Mouse (Mus musculus) induced T-regulatory cell, adult 2 months (primary cell): ENCODE measurements at regions not wholly inside any gene's neighbourhood (a gene's known extent, or its start where the extent isn't known, plus 50 kb on each side); places are given as distances from the start of the nearest gene placed in this dataset.
"Not testable (repeated sequence)": the region's sequence is repeated elsewhere in the genome, so short reads cannot be mapped to it uniquely, and the experiment has no call there.

Experiments
- DNase-seq: peaks from one replicate; pipeline ENCODE4 v3.0.0-alpha.2; 2012; ENCODE audit warnings: low read depth

DNA sequence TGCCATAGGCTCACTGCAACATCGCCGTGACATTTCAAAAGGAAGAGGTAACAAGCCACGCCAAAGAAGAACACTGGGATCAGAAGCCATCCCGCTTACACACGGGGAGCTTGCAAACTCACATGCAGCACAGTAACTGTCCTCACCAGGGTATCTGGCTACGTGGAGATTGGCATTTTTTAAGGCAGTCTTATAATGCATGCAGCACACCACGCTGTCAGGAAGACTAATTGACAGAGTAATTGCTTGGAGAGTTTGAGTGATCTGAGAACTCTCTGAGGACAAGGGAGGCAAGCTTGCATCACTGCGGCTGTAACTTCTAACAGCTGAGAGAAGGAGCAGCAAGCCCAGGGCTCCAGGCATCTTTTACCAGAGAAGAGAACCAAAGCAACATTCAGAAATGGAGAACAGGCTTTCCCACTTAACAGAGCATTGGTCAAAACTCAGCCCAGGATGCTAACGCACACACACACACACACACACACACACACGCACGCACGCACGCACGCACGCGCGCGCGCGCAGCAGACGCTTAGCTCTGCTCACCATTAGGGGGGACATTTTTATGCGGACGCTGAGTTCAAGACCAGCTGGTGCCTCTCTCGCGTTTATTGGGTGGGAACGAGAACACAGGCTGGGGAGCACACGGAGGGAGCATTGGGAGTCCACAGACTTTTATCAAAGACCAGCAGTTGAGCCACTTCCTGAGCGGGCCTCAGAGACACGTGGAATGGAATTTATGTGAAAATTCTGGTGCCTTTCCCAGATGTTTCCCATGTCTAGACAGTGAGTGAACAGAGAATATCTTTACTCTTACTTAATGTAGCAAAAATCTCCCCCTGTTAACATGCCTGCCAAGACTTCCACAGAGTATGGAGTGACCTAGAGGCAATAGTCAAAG lies 66.6 kb downstream of the 1700129C05Rik start:
- no peak for DNase-seq

DNA sequence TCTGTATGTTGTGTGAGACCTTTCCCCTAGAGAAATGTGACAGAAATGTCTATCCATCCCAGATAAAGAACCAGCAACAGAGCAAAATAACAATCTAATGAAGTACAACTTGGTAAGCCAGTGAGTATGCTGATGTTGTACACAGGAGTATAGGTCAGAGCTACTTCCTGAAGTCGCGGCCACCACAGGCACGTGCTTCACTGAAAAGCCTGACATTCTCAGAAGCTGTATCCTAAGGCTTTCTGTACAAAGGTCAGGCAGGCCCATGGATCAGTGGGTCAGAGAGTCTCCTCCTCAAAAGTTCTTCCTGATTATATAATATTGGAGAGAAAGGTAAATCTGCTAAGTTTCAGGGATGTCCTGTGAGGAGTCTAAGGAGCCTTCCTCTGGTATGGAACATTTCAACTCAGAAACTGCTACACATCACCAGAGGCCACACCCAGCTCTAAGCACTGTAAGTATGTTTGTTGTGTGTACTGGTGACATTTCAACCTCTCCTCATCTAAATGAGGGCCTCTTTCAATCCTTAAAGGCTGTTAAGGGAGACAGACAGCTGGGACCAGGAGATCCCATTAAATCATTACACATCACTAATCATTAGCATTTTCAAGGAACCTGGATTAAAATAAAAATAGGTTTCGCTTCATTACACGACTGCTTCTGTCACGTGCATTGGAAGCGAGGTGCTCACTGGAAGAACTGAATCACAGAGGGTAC lies 70.2 kb downstream of the 1700129C05Rik start:
- DNase-seq = no peak

DNA sequence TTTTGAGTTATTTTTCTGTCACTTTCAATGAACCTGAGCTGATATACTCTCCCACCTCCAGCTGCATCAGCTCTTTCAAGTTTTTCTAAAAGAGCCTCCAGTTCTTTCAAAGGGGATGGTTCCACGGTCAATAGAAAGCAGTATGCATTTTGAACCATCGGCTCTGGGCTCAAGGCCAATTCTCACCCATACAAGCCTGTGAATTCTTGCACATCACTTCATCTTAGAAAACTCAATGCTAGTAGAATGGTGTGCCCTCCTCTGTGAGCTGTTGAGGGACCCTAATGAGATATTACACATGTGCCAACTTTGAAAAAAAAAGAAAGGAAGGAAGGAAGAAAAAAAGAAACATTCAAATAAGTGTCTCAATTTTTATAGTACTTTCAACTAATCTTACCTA lies 72.6 kb downstream of the 1700129C05Rik start:
- DNase-seq = no peak

DNA sequence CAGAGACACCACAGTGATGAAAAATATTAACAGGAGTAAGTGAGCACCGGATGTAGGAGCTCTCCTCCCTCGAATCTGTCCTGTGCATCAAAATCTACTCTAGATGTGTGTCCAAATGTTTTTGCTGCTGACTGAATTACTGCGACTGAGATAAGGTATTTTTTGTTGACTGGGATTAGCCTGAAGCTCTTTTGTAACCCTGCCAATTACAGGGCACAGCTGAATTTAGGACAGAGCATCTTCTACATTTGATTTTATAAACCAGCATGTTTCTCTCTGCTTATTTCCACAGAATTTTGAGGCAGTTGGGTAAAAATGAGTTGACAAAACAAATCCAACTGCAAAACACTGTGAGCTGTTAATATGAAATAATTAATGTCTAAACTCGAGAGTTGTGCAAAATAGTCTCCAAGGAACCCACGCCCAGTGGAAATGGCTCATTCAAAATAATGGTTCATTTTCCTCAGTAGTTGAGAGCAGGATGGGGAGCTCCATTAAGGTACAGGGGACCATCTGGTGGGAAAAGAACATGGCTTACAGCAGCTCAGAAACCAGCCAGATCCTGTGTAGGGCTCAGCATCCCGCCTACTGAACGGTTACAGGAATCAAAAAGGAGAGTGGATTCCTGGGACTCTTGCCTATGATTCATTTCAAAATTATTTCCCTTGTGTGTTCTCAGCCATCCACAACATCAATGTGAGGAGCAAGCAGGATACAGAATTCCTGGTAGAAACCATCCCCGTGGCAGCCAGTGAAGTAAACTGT lies 76.1 kb downstream of the 1700129C05Rik start:
- DNase-seq = no peak

DNA sequence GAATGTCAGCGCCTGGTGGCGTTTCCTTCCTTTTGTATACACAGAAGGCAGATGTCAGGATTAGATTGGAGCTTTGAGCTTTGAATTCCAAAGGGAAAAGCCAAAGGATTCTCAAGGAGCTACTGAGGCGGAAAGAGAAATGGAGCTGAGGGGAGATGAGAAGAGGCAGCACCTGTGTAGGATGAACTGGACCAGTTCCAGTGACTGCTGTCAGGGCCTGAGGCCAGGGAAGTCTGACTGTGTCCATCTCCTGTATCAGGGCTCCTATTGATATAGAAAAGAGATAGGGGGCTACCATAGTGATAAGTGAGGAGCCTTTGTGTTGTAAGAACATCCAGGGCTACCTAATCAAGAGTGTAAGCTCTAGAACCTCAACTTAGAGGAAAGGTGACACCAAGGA lies 79.5 kb downstream of the 1700129C05Rik start:
- no peak for DNase-seq

DNA sequence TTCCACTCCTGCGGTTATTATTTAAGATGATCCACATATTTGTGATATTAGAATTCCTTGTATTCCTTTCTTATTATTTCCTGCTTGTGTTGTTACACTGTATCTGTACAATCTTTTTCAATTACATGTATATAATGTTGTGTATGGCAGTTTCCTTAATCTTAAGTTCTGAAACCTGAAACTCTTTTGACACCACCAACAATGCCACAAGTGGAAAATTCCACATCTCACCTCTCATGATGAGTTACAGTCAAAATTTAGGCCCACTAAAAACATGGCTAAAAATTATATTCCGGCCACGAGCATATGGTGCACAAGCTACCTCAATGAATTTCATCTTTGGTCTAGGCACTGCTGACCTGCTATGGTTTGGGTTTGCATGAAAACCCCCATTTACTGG lies 85.9 kb downstream of the 1700129C05Rik start:
- no peak for DNase-seq

DNA sequence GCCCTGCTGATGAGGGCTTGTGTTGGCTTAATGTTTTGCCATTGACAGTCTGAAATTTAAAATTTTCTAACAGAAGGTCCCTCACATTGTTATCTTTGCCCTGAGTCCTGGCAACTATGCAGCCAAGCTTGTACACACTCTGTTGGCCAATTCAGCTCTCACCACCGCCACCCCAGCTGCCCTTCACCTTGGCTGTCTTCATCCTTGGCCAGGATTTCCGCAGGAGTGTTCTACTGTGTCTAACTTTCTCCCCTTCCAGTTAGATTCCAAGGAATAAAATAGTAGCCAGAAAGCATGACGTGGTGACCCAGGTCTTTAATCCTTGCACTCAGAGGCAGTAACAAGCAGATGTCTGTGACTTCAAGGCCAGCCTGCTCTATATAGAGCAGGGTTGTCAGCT lies 87.4 kb downstream of the 1700129C05Rik start:
- DNase-seq = no peak

DNA sequence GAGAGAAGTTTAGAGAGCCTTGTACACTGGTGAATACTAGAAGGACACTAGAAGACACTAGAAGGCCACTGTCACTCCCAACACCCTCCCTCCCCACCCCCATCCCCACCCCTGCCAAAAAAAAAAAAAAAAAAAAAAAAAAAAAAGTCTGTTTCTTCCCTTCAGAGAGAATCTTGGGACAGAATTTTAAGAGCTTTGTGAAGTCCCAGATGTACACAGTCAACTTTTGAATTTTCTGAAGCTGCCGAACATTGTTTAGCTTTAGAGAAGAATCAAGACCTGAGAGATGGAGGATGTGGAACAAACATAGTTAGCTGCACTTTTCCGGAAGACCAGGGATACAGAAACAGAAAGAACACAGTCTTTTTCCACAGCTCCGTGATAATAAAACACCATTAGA lies 90.3 kb downstream of the 1700129C05Rik start:
- DNase-seq = no peak

DNA sequence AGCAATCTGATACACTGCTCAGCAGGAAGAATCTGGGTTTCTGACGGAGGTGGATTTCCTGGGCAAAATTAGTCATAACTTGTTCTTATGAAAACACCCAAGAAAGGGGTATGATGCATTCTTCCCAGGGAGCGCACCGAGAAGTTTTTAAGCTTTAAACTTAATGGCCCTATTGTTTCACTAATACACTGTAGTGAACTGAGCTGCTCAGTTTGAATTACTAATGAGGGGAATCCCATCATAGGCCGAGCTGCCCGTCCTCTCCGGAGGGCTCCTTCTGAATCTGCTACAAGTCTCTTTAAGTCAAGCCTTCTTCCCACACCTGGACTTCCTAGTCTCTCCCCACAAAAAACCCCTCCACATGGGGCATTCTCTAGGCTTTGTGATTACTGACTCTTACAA lies 91.2 kb downstream of the 1700129C05Rik start:
- DNase-seq = peak; percentile 25

DNA sequence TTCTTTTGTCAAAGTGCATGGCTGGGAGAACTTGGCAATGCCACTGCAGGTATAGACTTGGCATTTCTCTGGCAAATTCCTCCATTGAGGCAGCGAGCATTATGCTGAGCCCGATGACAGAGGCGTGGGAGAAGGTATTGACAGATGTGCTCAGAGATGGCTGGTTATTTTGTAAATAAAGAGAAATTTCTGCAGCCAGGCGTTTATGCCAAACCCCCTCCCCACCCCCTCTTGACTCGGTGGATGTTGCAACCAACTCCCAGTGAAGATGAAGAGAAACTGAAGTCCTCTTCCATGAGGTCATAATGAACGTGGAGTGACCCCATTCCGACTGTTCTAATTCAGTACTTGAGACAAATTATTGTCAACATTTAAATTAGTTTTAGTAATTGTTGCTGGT lies 97.0 kb downstream of the 1700129C05Rik start:
- DNase-seq = no peak

DNA sequence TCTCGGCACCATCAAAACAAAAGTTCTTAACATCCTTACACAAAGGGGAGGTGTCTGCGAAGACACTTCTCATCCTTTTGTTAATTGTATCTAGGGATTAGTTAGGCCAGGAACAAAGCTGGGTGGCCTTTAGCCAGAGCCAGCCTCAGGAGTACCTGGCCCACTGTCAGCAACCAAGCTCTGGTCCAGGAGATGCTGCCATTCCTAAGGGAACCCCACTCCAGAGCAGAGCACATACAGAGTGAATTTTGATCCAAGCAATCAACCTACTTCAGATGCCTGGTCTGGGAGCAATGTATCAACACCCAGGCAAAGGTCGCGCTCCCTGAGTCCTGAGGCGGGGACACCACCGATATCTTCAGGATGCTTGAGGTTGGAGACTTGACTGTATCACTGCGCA lies 97.5 kb downstream of the 1700129C05Rik start:
- no peak for DNase-seq

DNA sequence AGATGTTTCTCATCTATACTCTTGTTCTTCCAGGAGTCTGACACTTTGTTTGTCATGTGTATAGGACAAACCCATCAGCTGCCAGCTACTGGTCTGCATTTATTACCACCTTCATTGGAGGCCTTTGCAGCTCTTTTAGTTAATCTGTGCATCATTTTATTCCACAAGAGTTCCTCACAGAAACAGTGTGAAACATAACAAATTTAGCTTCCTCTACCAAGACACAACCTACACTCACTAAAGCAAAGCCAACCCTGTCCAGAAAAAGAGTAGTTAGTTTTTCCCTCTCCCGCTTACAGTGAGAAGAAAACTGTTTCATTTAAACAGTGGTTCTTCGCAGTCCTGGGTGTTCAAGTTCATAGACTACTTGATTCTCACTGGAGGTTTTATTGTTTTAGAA lies 100.5 kb downstream of the 1700129C05Rik start:
- DNase-seq = no peak

DNA sequence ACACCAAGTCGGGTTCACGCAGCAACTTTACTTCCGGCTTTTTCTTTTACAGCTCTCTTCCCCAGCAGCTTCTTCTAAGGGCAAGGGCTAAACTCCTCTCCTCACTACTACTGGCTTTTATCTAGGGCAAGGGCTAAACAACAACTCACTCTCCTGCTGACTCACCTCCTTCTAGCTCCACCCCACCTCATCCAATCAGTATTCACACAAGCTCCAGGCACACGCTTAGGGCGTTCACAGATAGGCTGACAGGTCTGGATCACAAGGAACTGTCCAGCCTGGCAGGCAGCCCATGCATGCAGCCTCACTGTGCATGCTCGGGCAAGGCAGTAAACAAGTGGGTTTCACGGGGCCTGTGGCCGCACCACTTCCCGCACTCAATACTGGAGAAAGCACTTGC lies 116.9 kb downstream of the 1700129C05Rik start:
- not testable (repeated sequence) for DNase-seq

DNA sequence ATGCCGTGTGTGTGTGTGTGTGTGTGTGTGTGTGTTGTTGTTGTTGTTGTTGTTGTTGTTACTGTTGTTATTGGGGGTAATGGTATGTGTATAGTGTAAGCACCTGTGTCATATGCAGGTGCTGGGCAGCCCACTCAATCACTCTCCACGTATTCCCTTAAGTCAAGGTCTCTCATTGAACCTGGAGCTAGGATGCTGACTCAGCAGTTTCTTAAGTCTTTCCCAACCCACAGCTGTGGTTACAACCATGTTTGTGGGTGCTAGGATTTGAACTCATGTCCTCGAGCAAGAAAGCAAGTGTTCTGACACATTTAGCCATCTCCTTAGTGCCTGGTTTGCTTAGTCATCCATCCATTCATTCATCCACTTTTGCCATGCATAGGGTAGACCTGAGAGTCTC lies 133.2 kb downstream of the 1700129C05Rik start:
- peak; percentile 0 for DNase-seq

DNA sequence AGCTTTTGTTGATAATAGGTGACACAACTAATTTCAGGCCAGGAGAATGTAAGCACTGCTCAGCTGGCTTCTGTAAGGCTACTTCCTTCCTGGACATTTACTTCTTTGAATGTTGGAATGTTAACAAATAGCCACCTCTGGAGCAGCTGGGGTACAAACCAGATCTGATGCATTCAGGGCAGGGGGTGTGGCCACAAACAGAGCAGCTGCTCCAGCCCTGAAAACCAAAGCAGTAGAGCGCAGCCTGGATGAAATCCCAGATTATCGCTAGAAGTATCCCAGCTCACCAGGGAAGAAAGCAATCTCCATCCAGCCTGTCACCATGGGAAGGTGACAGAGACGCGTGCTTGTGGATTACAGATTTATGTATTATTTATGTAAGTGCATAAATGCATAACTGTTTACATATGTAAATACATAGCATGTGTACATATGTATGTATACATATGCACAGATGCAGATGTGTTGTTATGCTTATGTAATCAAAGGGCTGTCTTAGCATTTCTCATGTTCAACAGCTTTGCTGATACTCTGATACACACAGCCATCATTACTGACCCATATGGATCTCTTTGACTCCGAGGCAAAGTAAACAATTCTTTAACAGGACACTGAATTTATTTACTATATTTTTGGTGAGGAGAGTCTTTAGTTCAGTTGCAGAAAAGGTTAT lies 143.5 kb downstream of the 1700129C05Rik start:
- no peak for DNase-seq

DNA sequence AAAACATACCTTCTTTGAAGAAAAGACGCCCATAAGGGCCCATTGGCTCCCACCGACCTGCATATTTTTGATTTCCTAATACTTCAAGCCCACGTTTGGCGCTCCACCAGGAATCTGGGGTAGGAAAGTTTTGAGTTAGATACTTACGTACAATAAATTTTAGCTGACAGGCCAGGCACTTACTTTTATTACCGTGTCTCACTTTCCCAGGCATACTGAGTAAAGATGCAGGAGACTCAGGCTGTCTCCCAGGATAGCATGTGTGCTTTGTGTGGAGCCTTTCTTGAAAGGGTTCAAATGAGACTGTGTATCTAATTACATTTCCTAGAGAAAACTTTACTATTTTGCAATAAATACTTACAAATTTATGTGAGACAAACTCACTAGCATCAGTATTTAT lies 147.7 kb downstream of the 1700129C05Rik start:
- no peak for DNase-seq

DNA sequence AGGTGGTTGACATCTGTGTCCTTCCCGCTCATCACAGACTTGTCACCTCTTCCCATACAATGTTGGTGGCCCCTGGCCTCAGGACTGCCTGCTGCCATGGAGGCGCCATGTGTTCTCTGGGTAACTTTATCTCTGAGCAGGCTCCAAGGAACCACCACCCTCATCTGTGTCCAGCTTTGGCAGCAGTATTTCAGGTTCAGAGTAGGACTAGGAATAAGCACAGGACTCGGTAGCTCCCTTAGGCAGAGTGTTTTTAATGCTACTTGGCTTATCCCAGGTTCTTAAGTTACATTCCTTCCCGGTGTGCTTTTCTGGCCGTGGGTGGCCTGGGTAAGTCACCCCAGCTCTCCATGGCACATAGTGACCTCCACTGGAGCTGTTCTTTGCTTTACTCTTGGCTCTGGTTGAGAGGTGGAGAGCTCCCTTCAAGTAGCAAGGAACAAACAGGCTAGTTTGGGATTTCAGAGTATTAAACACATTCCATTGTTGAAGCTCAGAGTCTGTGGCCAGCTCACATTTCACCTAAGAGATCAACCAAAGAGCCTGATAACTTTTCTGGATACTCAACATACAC lies 153.0 kb downstream of the 1700129C05Rik start:
- DNase-seq = no peak

DNA sequence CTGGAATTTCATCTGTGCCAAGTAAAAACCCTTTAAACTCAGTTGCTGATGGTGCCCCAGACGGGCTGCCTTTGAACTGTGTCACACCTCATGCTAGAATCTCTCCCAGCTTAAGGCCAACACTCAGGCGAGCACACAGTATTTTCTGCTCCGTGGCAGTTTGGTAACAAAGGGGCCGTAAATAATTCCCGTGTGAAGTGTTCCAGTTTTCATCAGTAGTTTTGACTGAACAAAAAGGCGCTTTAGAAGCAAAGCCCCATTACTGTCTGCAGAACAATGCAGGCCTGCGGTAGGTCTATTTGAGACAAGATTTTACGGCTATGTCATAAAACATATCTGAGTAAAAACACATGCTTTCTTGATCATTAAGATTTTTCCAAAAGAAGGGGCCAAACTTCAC lies 155.0 kb downstream of the 1700129C05Rik start:
- DNase-seq = no peak

DNA sequence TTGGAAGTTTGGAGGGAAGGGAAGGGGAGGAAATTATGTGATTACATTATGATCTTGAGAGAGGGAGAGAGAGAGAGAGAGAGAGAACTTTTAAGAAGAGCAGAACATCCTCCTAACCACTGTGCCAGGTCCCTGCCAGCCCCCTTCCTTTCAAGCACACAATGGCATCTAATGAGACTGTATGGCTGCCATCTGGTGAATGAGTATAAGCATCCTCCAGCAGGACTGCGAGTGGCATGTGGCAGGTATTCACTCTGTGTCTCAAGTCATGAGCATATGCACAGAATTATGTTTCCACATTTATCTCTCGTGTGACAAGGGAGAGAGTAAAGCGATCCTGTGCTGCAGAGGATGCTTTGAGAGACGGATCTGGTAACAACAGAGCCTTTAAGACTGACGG lies 156.9 kb downstream of the 1700129C05Rik start:
- no peak for DNase-seq

DNA sequence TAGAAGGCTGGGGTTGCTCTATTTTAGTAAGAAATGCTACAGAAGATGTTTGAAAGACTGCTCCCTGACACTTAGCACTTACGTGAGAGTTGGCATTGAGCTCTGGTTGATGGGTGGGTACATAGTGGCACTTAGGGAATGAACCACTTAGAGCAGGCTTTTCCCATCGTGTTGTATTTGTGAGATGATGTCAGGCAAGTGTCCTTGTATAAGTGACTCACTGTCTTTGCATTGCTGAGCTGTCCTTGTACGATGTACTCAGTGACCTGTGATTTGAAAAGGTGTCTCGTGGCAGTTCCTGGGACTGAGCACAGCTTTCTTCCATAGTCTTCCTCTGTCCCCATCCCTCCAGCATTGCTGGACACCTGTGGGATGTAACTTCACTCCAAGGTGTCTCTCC lies 165.9 kb downstream of the 1700129C05Rik start:
- DNase-seq = no peak

DNA sequence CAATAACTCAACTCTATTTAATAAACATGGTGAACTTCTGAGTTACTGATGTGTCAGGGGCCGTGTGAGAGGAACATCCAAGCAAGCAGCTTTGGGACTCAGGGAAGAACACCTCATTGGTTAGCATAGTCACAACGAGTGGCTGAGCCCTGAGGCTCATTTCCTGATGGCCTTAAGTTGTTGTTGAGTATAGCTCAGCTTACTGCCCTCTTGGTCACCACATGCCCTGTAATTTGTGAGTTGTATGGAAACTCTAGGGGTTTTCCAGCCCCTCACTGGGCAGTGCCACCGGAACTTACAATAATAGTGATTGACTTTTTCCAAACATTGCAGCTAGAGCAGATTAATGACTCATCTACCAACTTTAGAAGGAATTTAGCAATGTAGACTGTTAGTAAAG lies 173.4 kb downstream of the 1700129C05Rik start:
- no peak for DNase-seq

DNA sequence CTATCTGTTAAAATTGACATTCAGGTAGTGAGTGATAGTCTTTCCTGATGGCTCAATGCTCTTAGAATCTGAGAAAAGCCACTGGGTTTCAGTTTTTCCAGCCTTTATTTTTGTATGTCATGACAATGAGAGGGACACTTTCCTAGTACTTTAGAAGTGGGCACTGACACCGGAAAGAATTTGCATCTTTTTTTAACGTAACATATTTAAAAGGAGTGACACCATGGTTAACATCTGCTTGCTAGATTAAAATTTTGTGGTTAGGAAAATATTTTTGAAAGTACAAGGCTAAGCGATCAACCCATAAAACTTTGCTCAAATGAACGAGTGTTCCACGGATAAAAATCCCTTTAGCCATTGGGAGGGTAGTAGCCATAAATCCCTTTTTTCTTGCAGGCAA lies 174.7 kb downstream of the 1700129C05Rik start:
- DNase-seq = no peak
